In the genomic region with DNA sequence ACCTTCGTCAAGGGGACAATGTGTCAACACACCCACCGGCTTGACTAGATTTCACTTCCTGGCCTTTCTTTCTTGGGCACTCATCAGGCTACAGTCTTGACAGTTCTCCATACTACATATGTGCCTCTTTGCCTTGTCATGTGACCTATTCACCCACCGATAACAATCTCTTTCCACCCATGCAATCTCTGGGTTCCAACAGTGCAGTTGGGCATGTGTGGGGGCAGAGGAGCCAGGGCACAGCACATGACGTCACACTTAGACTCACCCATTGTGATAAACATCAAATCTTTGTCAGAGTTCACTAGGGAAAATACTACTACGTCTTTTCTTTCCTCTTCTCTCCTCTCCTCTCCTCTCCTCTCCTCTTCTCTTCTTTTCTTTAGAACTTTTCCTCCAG, we compare ENCODE assay signal across 18 mouse cellular contexts.
"Had no signal": no experiment of that assay in that cellular context is flagged by ENCODE, and none has a peak within 500 bp of the region (broad histone marks: within the 10 kb centered on the region; RNA-seq: fewer than 3 reads in every experiment).

No protein-coding gene starts in this region.

- H3K4me1 ChIP-seq: liver, embryonic 13.5 days; neural tube, embryonic 12.5 days had no signal

- H3K4me3 ChIP-seq: left cerebral cortex, adult 2 months; liver, embryonic 13.5 days; neural tube, embryonic 12.5 days; neural tube, embryonic 15.5 days; stomach, embryonic 15.5 days had no signal

- H3K4me2 ChIP-seq: liver, embryonic 13.5 days; midbrain, embryonic 11.5 days; neural tube, embryonic 12.5 days; neural tube, embryonic 15.5 days; stomach, embryonic 15.5 days had no signal

- H3K9ac ChIP-seq: liver, embryonic 13.5 days; neural tube, embryonic 12.5 days; neural tube, embryonic 15.5 days; stomach, embryonic 15.5 days had no signal

- H3K9me3 ChIP-seq: liver, embryonic 13.5 days; neural tube, embryonic 12.5 days; neural tube, embryonic 15.5 days; stomach, embryonic 15.5 days had no signal

- H3K27me3 ChIP-seq: liver, embryonic 13.5 days; neural tube, embryonic 12.5 days; neural tube, embryonic 15.5 days had no signal

- DNase-seq: kidney, adult 2 months; kidney, postnatal 10 days; kidney, postnatal 36 days; layer of hippocampus, postnatal 36 days; liver, embryonic 13.5 days; lung, adult 2 months; lung, postnatal 14 days; lung, postnatal 4 days; midbrain, embryonic 14.5 days; right cerebral cortex, adult 18-20 months; right cerebral cortex, postnatal 14 days; spleen, adult 18-20 months; thymus, postnatal 4 days had no signal

- H3K27ac ChIP-seq: left cerebral cortex, adult 2 months; liver, embryonic 13.5 days; neural tube, embryonic 12.5 days; neural tube, embryonic 15.5 days; stomach, embryonic 15.5 days had no signal

- H3K36me3 ChIP-seq: liver, embryonic 13.5 days; neural tube, embryonic 12.5 days; neural tube, embryonic 15.5 days; stomach, embryonic 15.5 days had no signal
